Mouse (Mus musculus) gastrocnemius, adult 18-20 months (tissue): ENCODE measurements at regions not wholly inside any gene's neighbourhood (a gene's known extent, or its start where the extent isn't known, plus 50 kb on each side); places are given as distances from the start of the nearest gene placed in this dataset.

Experiments
- DNase-seq: peaks from one replicate; pipeline ENCODE4 v3.0.0; 2021; ENCODE audit warnings: low spot score

DNA sequence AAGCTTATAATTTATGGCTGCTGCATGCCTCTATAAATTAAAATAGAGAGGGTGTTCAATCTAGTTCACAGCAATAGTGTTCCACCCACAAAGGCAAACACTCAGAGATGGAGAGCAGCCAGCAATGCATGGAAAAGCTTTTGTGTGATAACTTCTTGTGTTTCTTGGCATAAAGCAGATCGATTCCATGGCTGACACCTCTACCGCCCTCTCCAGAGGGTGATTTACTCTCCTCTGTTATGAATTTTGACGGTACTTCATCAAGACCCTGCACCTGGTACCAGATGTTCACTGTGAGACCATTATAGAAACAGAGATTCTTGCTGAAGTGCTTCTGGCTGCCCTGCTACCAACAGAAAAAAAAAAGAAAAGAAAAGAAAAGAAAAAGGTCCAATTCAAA is 54.1 kb upstream of the Btc start:
- no peak for DNase-seq

DNA sequence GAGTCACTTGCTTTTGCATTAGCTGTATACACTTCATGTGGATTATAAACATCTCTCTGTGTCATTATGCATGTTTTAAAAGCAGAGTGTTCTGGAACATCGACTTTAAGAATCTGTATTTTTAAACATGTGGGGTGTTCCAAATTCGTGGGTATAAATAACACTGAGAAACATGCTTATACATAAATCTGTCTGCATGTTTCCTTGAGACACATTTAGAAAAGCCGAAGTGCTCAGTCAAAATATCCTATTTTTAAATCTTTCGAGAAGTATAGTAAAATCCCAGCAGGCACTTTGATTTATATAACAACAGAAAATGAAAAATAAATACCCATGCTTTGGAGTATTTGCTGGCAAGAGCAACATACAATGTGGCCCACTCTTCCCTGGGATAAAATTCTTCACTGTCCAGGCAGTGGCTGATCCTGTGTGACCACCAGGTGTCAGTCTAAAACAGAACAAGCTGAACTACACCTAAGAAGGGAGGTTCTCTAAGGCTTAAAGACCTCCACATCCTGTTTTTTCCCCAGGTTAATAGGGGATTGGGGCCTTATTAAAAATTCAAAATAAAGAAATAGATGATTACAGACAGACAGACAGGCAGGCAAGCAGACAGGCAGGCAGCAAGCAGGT is 52.4 kb upstream of the Parm1 start:
- peak; percentile 9 for DNase-seq
